Mouse (Mus musculus) telencephalon, adult 2 months (tissue): ENCODE data around the gene Taok3.
A peak's percentile ranks its signal among the peaks of the same experiment; 100 is the strongest.
"Not testable (repeated sequence)": the region's sequence is repeated elsewhere in the genome, so short reads cannot be mapped to it uniquely, and the experiment has no call there.

Experiments
- DNase-seq: peaks from one replicate; pipeline ENCODE4 v3.0.0-alpha.2; 2011; ENCODE audit warnings: low read depth, low spot score

The Taok3 gene

DNA sequence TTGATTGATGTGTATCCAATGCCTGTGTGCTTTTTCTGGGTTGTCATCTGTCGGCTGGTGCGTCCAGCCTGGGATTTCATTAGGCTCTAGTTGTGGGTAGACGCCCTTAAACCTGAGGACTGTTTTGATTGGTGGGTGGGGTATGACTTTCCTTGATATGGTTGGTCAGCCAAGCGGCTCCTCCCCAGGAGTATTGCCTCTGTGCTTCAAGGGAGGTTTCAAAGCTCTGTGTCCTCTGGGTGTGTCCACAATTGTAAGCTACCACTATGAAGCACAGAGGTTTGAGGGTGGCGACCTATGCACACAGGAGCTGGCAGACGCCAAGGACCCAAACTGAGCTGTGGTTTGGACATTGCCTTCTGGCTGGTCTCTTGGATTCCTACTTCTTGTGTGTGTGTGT lies 172.6 kb downstream of the Taok3 start:
- DNase-seq, result no peak

DNA sequence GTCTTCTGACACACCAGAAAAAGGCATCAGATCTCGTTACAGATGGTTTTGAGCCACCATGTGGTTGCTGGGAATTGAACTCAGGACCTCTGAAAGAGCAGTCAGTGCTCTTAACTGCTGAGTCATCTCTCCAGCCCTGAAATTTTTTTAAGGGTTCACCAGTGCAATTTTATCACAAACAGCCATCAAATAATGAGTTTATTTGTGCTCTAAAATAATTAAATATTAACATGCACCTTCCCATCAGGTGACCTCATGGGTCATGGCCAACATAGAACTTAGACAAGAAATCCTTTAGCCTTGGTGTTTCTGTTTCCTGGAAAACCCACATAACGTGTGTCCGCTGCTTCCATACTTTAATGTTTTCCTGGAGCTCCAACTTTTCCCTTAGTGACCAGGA lies 173.8 kb downstream of the Taok3 start:
- not testable (repeated sequence) for DNase-seq

DNA sequence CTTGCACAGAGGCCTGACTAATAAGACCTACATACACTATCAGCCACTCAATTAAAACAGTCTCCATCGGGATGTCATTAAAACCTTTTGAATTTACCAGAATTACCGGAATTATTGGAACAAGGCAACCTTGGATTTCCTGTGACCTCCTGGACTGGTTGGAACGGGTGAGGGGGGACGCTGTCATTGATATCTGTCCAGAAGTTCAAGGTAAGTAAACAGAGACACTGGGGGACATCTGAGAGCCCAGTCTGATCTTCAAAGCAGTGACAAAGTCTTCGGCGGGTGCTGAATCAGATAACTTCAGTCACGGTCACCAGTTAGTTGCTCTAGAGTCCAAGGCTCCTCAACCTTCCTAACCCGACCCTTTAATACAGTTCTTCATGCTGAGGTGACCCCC lies 175.1 kb downstream of the Taok3 start:
- DNase-seq, result no peak

DNA sequence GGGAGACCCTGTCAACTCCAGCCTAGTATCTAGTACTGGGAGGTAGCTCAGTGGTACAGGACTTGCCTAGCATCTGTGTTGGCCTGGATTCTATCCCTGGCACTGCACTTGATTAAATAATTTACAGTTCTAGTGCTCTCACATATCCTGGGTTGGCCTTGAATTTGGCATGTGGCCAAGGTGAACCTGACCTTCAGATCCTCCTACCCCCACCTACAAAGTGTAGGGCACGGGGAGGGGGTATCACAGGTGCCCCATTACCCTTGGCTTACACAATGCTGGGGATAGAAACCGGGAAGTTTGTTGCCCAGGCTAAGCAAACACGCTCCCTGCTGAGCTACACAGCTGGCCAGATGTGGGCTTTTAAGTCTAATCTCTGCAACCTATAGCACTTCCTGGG lies 183.0 kb downstream of the Taok3 start:
- DNase-seq, result no peak

DNA sequence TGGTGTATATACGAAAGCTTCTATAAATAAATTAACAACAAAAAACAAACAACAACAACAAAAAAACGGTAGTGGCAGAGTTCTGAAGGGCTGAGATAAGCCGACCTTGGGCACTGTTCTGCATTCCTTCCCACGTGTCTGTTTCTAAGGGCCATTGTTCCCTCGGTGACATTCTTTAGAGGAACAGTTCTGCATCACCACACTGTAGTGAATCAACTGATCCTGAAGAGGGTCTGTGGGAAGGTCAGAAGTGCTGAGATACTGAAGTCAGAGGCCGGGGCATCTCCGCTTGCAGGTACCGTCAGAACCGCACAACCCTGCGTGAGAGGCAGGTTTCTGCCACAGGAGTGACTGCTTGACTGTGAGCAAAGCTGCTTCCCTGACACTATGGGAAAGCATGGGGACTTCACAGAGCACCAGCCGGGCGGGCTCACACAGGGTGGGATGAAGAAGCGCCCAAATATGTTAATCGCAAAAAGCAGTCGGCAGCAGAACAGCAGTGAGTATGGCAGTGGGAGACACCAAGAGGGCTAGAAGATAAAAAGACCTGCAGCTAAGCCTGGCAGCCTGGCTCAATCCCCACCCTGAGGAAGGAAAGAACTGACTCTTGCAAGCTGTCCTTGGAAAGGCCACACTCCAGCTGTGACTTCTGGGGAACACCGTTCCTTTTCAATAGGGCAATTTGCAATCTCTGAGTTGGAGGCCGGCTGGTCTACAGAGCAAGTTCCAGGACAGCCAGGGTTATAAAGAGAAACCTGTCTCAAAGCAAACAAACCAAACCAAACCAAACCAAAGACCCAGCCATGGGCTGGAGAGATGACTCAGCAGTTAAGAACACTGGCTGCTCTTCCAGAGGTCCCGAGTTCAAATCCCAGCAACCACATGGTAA lies 184.0 kb downstream of the Taok3 start:
- DNase-seq, result no peak

DNA sequence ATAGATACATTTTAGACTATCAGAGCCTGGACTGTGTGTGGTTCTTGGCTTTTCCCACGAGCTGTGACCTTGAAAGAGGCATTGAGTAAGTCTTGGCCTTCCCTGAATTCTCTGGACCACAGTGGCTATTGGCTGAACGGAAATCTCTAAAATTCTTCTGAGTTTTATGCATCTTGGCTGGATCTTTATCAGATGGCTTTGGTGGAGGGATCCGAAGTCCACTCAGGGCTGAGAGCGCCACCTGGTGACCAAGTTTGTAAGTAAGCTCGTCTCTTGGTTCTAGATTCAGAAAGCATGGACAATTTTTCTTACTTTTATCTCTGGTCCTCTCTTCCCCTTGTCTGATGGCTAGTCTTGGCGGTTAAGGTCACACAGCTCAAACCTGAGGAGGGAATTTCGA lies 185.0 kb downstream of the Taok3 start:
- peak; percentile 48 for DNase-seq

DNA sequence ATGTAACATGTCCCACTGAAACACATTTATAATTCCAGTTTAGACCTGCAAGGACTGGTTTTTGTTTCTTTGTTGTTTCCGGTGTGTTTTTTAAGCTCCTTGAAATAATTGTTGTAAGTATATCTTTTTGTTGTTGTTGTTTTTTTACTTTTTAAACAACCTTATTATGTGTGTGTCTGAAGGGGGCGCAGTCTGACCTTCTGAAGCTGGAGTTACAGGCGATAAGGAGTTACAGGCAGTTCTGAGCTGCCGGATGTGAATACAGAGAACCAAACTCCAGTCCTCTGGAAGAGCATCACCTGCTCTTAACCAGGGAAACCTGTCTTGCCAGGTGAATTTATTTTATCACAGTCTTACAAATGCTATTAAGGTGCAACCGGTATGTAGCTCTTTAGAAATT lies 185.8 kb downstream of the Taok3 start:
- no peak for DNase-seq

DNA sequence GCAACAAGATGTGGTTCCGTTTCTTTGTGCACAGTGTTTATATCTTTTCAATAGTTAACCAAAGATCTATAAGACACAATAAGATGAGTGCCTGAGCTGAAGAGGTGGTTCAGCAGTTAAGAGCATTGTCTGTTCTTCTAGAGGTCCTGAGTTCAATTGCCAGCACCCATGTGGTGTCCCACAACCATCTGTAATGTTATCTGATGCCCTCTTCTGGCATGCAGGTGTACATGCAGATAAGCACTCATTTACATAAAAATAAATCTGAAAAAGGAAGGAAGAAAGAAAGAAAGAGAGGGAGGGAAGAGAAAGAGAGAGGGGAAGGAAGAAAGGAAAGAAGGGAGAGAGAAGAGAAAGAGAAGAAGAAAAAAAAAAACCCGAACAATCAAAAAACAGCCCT lies 186.9 kb downstream of the Taok3 start:
- DNase-seq, result no peak

DNA sequence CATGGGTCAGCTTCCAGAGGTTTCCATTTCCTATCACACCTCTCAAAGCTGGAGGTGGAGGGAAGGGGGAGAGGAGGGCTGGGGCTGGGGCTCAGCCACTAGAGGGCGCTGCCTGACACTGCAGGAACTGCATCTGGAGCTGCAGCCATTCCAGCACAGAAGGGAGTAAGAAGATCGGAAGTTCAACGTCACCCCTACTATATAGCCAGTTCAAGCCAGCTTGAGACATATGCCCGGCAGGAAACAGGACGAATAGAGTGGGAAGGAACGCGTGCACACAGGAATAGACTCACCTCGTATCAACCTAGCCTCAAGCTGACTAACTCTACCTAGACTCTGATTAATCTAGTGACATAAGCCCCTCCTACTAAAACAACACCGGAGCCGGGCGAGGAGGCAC lies 187.8 kb downstream of the Taok3 start:
- no peak for DNase-seq

DNA sequence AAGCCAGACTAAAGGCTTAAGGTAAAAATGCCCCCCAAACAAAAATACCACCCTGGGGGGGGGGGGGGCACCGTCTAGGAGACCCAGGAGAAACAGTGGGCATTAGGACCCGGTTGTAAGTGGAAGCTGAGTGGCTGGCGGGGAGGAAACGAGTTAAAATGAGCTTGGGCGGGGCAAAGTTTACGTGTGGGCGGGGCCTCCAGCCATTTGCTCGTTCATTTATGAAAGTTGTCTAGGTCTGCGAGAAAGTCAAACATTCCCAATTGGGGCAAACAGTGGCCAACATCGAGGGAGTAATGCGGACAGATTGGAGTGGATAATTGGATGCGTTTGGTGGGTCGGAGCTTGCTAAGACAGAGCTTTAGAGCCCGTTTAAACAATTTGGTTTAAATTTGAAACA lies 193.5 kb downstream of the Taok3 start:
- DNase-seq, result no peak

DNA sequence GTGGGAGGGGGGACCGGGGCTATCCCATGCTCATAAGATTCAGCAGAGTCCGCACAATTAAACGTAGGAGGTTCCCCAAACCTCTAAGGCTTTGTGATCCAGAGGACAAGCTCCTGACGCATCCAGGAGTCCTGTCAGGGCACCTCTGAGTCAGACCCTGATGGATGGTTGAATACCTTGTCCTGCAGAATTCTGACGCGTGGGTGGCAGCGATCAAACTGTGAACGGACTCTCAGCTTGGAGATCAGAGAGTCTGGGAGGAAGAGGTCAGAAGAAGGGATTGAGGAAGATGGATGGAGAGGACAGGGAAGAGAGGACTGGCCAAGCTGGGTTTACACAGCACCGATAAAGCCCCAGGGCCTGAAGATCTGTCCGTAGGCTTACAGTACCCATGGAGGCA lies 194.0 kb downstream of the Taok3 start:
- no peak for DNase-seq

DNA sequence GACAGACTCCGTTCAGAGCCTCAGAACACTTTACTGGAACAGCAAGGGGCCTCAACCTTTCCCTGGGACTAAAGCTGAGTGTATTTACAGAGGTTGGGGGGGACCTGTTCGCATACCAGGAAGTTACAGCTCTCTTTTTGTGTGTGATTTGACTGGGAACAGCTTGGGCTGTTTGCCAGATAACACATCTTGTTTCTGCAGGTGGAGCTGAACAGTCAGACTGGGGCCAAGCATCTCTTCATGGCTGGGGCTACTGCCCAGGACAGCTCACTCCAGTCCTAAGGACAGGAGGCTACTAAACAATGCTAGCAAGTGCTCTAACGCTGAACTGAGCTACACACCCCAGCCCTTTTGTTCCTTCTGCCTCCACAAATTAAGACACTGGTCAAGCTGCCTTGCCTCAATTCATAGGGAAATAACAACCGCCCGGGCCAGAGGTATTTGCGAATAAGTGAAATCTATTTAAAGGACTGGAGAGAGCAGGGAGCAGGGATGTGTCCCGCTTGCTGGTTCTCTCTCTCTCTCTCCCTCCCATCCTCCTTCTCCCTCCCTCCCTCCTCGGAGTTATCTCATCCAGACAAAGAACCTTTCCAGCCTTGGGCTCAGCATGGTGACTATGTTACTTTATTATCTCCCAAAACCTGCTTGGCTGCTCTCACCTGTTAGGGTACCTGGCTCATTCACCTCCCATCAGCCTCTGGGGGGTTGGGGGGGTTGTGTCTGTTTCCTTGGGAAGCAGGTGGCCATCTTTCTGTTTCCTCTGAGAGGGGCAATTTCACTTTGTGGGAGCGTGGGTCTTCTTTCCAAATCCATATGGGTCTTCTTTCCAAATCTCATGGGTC lies 194.9 kb downstream of the Taok3 start:
- DNase-seq, result no peak

DNA sequence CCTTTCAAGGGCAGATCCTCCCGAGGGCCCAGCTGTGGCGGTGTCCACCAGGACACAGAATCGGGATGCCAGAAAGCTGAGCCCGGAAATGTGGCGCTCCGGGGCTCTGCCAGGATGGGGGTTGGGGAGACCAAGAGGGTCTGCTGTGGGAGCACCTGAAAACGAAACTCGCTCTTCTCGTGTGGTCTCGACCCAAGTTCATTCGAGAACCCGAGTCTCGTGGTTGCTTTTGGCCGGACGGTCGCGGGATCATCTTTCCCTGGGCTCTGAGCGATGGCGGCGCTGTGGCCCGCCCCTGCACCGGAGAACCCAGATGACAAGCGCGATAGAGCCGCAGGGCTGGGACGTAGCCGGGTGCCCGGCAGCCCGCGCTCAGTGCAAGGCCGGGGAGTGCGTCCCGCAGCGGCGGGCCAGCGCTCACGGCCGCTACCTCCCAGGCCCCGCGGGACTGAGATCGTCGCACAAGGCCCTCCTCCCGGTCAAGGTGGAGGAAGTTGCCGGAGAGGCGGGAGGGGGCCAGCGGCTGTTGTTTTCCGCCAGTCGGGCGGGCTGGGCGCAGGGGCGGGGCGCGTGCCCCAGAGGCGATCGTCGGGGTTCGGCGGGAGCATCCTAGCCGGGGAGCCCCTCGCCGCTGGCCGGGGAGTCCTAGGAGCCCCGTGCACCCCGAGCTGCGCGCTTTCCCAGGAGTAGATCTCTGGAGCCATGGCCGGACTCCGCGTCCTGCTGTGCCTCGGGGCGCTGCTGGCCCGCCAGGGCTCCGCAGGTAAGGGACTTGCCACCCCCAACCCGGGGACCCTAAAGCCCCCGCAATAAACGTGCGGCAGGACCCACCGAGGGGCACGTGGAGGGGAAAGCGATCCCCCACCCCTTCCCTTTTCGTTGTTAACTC lies 199.1 kb downstream of the Taok3 start, which contains the start of gene Vsig10:
Vsig10 (plus strand) TSS at position 343 of the 889 bp plus-strand sequence.
- DNase-seq, result no peak

DNA sequence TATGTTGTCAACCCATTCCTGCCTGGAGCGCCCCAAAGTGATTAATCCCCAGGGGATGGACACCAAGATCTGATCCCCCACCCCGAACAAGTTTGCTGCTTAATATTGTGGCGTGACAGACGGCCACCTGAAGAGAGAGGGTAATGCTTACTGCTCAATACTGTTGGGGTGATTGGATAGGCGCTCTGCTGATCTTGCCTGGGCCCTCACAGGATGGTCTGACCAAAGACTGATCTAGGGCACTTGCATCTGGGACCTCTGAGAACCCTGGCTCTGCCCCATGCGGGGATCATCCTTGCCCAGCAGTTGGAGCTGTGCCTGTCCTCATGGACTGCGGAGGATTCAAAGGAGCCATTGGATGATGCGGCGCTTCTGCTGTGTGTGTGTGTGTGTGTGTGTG lies 203.8 kb downstream of the Taok3 start:
- DNase-seq, result no peak
